ENCODE assay signal across 18 mouse cellular contexts in genomic region chr3:36505306-36505705, GRCm38 (mm10). TPM values are rescaled to one million over a fixed set of nuclear protein-coding genes. Genes with fewer than 3 reads are reported as not detected.
"Had no signal": no experiment of that assay in that cellular context is flagged by ENCODE, and none has a peak within 500 bp of the region (broad histone marks: within the 10 kb centered on the region; RNA-seq: fewer than 3 reads in every experiment).

No protein-coding gene starts in this region.

- H3K4me1 ChIP-seq: liver, embryonic 13.5 days had no signal

- H3K9ac ChIP-seq: liver, embryonic 13.5 days had no signal

- H3K36me3 ChIP-seq: liver, embryonic 13.5 days had no signal

- H3K9me3 ChIP-seq: liver, embryonic 13.5 days had no signal

- DNase-seq: kidney, adult 2 months; kidney, postnatal 36 days; layer of hippocampus, postnatal 36 days; liver, embryonic 13.5 days; lung, adult 2 months; thymus, postnatal 25 days had no signal

- H3K4me2 ChIP-seq: liver, embryonic 13.5 days had no signal

- H3K27ac ChIP-seq: kidney, postnatal 0 days; left cerebral cortex, adult 2 months; liver, embryonic 13.5 days; macrophage had no signal

- H3K4me3 ChIP-seq: left cerebral cortex, adult 2 months; liver, embryonic 13.5 days had no signal

- H3K27me3 ChIP-seq: liver, embryonic 13.5 days had no signal

RNA-seq across cellular contexts. Expression of gene Gm11549, which starts 16.3 kb away (rescaled TPM):
- total RNA-seq: liver, adult 2 months; megakaryocyte, adult 5-6 weeks had no signal
- polyA plus RNA-seq: kidney, adult 2 months; kidney, embryonic 14.5 days; kidney, postnatal 0 days; limb, embryonic 11.5 days; liver, adult 2 months; liver, embryonic 13.5 days; liver, embryonic 16.5 days; macrophage had no signal

RNA-seq across cellular contexts. Expression of gene 1810062G17Rik, which starts 29.6 kb away (rescaled TPM):
- total RNA-seq: layer of hippocampus, adult 8-10 months; layer of hippocampus, postnatal 36 days; left cerebral cortex, adult 2 months; left cerebral cortex, postnatal 36 days had no signal
- polyA plus RNA-seq: macrophage; neural tube, embryonic 11.5 days; neural tube, embryonic 14.5 days had no signal
